Mouse (Mus musculus): ENCODE results near the gene Gm5089.

Gm5089 gene

DNA sequence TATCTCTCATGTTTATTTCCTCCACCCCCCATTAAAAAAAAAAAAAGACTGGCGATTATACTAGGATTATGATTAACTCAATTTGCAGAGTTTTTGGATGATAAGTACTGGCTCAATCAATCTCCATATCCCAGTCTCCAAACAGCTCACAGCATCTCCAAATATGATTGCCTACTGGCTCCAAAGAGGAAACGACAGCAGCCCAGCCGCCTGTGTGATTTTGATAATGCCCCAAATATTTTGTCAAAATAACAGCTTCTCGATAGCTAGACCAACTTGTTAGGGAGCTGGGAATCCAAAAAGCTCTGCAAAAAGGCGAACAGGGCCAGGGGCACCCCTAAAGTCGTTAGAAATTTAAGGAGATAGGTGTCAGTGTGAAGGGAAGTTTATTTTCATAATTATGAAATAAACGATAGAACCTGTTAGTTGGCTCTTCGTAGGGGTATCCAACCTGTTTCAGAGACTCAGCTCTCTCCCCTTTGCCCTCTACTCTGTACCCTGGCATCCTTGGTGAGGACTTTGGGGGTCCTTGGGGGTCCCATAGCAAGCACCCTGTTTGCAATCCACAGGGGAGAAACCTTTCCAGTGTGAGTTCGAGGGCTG is 27.2 kb upstream of the Gm5089 start:
- DNase-seq (ENCODE audit: low spot score): no peak

DNA sequence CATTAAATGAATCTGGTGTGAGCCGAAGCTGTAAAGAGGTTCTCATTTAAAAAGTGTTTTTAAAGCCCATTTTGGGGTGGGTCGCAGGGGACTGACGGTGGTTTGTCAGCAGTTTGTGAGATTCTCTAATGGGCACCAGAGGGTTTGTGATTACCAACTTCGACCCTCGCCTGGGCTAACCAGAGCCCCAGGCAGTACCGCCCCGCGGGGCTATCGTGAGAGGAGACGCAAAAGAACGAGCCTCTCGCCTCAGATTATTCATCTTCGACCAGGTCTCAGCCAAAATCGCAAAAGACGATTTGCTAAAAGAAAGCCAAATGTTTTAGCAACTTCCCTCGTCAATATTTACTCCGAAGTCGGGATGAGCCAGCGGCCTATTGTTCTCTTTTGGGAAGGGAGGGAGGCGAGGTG is 26.4 kb upstream of the Gm5089 start:
- DNase-seq (ENCODE audit: low spot score): no peak

DNA sequence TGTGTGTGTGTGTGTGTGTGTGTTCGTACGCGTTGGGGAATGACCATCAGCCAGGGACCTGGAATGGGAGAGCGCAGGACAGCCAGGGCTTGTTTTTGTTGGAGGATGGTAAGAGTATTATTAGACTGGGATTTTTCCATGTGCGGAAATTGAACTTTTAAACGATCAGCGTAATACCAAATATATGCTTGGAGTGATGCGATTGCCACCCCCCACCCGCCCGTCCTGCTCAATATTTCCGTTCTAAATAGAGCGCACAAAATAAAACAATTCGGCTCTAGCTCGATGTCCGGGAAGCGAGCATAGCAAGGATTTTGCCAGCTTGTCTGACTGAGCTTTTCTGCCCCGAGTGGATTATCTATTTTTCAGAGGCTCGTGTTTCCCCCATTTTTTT is 25.9 kb upstream of the Gm5089 start:
- no peak for DNase-seq (ENCODE audit: low spot score)

DNA sequence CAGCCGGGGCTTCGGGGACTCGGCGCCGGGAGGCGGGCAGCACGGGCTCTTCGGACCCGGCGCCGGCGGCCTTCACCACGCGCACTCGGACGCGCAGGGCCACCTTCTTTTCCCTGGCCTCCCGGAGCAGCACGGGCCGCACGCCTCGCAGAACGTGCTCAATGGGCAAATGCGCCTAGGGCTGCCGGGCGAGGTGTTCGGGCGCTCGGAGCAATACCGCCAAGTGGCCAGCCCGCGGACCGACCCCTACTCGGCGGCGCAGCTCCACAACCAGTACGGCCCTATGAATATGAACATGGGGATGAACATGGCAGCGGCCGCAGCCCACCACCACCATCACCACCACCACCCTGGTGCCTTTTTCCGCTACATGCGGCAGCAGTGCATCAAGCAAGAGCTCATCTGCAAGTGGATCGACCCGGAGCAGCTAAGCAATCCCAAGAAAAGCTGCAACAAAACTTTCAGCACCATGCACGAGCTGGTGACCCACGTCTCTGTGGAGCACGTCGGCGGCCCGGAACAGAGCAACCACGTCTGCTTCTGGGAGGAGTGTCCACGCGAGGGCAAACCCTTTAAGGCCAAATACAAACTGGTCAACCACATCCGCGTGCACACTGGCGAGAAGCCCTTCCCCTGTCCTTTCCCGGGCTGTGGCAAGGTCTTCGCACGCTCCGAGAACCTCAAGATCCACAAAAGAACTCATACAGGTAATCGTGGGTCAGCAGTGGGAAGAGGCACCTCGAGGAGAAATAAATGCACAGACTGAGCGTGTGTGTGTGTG is 25.3 kb upstream of the Gm5089 start:
- DNase-seq (ENCODE audit: low spot score): no peak

DNA sequence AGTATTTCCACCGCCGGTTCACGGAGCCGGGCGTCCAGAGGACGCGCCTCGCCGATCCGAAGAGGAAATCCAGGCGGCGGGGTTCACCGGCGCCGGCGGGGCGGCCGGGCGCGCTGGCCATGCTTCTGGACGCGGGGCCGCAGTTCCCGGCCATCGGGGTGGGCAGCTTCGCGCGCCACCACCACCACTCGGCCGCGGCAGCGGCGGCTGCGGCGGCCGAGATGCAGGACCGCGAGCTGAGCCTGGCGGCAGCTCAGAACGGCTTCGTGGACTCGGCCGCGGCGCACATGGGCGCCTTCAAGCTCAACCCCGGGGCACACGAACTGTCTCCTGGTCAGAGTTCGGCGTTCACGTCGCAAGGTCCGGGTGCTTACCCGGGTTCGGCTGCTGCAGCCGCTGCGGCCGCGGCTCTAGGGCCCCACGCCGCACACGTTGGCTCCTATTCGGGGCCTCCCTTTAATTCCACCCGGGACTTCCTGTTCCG is 24.7 kb upstream of the Gm5089 start:
- DNase-seq (ENCODE audit: low spot score): no peak

DNA sequence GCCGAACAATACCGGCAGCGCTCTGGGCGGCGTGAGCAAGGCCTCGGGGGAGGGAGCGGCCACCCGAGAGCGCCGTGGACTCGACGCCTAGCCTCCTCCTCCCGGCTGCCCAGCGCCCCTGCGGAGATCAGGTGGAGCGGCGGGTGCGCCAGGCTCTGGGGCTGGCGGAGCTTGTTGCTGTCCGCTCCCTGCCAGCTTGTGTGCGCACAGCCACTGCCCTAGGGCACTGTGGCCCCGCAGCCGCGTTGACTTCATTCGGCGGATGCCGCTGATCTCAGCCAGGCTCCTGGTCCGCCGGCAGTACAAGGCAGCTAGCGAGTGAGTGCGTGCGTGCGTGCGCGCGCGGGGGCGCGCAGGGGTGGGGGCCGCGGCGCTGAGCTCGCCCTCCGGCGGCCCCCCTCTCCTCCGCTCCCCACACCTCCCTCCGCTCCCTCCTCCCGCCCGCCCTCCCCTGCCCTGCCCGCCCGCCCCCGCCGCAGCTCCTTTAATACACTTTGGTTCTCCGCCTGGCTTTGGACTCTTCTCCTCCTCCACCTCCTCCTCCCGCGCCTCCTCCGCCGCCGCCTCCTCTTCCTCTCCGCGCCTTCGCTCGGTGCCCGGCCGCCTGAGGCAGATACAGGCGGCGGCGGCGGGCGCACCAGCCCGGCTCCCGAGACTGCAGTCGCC is 24.1 kb upstream of the Gm5089 start, which contains the start of gene Zic2:
Gene Zic2, plus strand, starts transcription at position 545 of the 666 bp plus-strand sequence.
- DNase-seq (ENCODE audit: low spot score): no peak

DNA sequence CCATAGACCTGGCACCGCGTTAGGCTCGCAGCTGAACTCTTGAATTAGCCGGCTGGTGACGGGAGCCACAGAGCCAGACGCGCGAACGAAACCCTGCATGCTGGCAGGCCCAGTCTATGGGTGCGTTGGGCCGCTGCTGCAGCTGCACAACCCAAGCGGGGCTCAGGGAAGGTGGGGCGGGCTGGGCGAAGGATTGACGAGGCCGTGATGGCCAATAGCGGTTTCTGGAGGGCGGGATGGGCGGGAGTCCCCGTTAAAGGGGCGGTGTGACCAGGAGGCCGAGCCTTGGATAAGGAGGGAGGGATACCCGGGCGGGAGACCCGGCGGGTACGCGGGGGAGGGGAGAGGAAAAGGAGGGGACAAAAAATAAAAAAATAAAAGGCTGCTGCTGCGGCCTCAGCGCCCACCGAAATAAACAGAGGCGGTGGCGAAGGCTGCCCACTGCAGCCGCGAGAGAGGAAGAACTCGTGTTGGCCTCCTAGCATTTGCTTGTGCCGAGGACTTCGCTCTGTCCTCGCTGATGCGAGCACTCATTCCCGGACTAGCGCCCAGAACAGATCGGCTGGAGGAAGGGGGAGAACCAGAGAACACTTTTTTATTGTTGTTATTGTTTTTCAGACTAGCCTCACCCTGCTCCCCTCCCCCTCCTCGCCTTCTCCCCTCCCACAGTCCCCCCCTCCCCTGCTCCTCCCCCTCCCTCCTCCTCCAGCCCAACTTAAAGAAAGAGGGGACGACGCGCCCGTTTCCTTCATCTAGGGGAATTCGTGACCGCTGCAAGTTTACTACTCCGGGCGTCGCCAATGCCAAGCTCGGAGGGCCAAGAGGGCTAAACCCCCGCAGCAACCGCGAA is 23.4 kb upstream of the Gm5089 start:
- DNase-seq (ENCODE audit: low spot score): no peak

DNA sequence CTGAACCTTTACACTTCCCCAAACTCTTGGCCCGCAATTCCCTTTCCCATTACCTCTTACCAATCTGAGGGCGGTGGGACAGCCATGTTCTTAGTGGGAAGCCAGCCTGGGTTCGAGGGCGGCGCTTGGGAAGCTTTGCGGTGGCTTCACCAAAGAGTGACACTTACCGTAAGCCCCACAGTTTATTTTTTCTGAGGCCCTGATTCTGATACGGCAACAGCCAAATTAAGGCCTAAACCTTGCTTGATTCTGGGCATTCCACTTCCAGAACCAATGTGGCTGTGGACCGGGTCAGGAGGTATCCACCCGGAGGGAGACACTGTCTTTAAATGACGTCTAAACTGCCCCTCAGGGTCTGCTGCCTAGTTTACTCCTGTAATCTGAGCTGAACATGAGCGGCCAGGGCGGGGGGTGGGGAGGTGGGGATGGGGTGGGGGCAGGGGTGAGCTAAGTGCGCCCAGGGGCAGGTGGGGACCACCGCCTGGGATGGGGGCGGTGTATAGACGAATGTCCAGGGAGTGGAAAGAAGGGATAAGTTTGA is 22.4 kb upstream of the Gm5089 start:
- DNase-seq (ENCODE audit: low spot score): no peak

DNA sequence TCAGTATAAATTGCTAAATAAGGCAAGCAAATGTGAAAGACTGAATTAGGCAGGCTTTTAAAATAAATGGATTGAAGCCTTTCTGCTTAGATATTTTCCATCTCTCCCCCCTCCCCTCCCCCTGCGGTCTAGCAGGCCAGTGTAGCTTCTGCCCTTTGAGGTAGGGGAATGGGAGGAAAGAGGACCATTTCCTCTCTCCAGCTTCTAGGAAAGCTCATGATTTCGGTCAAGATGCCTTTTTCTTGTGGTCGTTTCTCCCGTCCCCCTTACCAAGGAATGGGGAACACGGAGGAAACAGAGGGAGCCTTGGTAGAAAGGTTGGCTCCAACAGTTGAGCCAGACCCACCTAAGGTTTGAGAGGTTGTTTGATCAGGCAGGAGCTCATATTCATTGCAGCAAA is 21.7 kb upstream of the Gm5089 start:
- DNase-seq (ENCODE audit: low spot score): no peak

DNA sequence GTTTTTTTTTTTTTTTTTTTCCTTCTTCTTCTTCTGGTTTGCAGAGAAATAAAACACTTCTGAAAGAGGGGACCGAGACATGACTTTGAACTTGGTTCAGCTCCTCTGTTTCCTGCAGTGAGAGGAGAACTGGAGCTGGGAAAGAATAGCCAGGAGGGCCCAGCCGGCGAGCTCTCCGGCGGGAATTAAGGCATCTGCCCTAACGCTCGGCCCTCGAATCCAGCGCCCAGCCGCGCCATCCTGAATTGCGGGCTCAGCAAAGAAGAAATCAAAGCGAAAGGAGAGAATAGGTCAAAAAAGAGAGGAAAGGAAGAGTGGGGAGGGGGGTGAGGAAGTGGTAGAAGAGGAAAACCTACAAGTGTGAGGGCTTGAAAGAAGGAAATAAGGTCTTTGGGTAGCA is 21.2 kb upstream of the Gm5089 start:
- no peak for DNase-seq (ENCODE audit: low spot score)

DNA sequence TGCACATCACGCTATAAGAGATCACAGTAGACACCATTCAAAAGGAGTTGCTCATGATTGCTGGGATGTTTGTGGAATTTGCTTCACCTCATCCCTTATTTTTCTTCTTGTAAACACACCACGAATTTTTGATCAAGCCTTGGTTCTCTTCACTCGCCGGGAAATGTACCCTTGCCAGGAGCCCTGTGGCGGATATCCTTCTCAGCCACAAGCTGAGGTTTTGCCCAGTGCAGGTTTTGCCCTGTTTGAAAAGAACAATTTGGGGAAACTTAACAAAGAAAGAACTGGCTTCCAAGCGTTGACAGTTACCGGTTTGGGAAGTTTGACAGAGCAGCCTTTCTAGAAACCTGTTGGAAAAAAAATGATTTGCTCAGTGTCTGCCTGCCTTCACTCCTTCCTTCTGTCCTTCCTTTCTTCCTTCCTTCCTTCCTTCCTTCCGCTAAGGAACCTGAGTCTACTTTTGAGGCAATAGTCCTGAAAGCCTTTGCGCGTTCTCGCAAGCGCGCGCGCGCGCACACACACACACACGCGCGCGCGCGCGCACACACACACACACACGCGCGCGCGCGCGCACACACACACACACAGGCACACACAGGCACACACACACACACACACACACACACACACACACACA is 20.7 kb upstream of the Gm5089 start:
- no peak for DNase-seq (ENCODE audit: low spot score)

DNA sequence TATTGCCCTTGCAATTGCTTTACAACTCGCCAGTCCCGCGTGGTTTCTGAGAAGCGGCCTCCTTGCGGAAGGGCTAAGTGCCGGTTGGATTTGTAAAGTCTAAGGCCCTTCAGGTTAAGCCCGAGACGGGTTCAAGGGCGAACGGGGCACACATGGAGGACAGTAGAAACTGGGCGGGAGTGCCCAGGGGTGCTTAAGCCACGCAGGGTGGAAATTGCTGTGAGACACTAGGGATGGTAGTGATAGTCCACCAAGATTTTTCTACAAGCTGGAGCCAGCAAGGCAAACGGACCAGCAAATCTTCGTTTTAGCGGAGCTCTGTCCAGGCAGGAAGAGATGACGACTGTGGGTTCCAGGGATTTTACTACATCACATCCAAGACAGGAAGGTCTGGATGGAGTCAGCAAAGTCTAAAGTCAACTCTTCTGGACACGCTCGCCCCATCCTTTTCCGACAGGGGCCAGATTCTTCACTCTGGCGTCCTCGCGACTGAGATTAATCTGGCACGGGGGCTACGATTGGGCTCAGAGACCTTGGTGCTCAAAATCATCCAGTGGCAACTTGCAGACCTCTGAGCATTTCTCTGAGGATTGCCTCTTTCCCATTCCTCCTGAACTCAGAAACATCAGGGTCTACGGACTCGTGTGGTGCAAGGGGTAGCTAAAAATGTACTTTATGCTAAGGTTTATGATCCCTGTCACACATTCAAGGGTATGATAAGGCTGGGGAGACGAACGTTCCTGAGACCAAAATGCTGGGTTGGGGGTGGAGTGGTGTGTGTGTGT is 18.2 kb upstream of the Gm5089 start:
- DNase-seq (ENCODE audit: low spot score): no peak

DNA sequence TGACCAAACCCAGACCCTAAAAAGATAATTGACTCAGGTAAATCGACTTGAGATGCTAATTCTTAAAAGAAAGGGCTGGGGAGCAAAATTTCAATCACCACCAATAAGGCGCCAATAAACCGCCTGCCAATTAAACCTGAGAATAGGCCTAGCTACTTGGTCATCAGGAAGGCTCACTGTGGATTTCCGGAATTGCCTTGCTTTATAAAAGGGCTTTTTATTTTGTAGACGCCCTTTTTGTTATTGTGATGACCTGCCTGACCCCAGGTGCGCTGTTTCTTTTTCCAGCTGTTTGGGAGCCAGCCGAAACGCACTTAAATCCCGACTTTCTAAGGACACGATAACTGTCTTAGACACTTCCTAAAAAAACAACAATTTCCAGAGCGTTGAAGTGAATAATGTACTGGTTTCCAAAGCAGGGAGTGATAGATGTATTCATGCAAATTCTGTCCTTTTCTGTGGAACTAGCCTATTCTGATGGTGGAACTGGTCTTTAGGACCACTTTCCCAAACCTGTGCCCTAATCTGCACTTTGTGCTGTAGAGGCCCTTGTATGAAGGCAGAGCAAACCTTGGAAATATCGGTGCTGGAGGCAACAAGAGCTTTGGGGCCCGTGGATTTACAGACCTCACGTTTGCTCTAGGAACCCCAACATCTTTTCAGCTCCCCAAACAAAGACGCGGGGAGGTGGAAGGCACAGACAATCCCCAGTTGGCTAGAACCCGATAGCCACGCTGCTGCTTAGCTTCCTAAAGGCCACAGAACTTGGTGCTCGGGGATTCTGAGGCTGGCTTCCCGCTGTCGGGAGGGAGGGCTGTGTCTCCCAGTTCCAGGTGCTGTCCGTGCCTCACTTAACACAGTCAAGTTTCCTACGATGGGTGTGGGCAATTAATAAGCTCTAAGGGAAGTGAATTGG is 17.3 kb upstream of the Gm5089 start:
- no peak for DNase-seq (ENCODE audit: low spot score)

DNA sequence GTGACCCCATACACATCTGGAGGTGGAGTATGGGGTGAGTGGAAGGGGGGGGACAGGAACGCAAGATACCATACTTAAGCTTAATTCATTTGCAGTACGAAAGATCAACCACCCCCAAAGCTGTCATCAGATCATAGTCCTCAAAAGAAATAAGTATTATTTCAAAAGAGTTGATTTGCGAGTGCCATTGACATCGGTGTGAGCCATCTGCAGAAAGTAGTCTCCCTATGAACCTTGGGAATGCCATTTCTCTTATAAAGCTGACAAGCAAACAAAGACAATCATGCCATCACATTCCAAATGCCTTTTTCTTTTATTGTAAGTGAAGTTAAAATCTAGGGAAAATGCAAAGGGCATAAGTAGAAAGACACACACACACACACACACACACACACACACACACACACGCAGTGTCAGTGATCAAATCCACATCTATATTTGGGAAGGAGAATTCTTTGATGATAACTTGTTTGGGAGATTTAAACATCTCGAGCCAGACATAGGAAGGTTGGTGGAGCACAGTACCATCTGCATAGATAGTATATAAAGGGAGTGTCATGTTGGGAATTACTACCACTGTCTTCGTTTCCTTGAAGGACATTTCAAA is 15.9 kb upstream of the Gm5089 start:
- DNase-seq (ENCODE audit: low spot score): no peak

DNA sequence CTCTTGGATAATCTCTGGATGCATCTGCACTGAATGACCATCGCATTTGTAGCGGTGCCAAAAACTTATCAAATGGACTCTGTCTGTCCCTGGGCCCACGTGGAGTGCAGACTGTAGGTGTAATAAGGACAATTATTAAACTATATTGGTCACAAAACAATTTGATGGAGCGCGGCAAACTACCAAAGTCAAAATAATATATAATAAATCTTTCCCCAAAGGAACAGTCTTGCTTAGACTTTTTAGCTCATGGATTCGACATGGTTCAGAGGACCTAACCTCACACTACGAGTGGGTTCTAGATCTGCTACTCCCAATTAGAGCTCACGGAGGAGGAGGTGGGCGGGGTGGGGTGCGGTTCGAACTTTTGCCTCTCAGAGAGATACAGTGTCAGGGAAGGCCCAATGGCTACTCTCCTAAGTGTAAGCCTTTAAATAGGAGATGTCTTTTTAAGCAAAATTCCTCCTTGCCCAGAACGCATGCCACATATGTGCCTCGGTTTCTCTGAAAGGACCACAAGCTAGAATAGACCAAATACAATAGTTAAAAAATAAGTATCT is 15.1 kb upstream of the Gm5089 start:
- DNase-seq (ENCODE audit: low spot score): no peak

DNA sequence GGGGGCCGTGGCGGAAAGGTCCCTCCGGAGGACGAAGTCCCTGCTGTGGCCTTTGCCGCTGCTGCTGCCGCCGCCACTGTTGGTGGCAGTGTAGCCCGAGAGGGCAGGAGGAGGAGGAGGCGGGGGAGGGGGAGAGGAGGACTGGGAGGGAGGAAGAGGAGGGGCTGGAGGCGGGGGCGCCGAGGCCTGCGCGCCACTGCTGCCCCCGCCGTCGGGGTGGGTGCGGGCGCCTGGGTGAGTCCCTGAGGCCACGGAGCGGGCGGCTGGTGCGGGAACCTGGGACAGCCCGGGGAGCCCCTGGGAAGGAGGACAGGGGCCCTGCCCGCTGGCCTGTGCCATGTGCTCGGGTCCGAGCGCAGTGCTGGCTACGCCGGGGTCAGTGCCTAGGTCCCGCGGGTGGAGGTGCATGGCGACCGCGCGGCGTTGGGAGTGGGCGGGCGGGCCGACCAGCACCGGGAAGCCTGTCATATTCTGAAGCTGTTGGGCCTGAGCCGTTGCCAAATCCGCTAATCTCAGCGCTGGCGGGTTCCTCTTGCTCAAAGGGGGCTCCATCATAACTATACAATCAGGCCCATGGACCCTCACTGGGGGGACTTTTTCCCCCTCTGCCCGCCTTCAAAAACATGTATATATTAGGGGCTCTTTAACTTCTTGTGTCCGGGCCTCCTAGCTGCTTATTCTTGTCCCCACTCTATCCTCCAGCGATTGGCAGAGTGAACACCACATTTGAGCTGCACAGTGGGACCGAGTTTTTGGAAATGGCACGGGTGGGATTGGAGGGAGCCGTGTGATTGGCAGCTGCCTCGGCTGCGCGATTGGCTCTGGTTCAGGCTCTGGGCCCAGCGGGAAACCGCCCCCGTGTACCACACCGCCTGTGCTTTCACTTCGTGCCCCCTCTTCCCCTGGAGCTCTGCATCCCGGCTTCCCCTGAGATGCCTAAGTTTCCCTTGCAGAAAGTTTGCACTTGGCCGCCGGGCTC is 14.1 kb upstream of the Gm5089 start, which contains the start of gene Zic5:
Gene Zic5, minus strand, starts transcription at position 915 of the 979 bp plus-strand sequence.
- DNase-seq (ENCODE audit: low spot score): no peak

DNA sequence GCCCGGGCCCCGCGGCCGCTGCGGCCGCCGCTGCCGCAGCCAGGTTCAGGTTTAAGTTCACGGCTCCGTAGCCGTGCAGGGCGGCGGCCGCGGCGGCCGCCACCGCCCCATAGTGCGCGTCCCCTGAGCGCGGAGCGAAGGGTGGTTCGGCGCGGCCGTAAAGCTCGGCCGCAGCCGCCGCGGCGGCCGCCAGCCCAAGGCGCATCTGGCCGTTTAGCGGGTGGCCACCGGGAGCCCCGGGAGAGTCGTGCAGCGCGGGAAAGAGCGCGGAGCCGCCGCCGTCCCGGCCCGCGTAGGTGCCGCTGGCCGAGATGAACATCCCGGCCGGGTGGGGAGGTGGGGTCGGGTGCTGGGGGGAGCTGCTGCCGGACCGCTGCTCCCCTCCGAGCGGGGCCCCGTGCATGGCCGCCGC is 13.4 kb upstream of the Gm5089 start:
- no peak for DNase-seq (ENCODE audit: low spot score)
